ENCODE assay signal across 10 mouse cellular contexts in the genomic region with DNA sequence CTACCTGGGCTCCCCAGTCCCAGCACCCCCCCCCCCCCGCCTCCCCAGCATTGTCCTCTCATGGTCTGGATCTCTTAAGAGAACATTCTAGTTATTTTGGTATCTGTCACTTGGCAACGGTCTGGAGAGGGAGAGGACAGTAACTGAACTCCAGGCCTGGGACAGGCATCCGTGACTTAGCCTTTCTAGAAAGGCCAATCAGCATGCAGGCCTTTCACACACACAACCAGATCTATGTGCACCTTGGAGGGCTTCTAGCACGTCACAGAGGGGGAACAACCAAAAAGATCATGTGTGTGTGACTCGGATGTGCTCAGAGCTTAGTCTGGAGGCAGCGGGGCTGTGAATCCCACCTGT.
DNase-seq lines count a peak whose midpoint lies in the region; ATAC-seq lines count a peak whose summit lies in the region.
"Had no signal": no experiment of that assay in that cellular context is flagged by ENCODE, and none has a peak within 500 bp of the region (broad histone marks: within the 10 kb centered on the region; RNA-seq: fewer than 3 reads in every experiment).

No protein-coding gene starts in this region.

- H3K27me3 ChIP-seq in hindbrain, embryonic 10.5 days (ENCODE audit: insufficient read depth, poor library complexity, severe bottlenecking): no peaks in the 10 kb centered on the region
- no peaks in the 10 kb centered on the region for H3K27me3 ChIP-seq in hindbrain, embryonic 11.5 days (ENCODE audit: control insufficient read depth, insufficient read depth, low read length)
- no peaks in the 10 kb centered on the region for H3K27me3 ChIP-seq in stomach, embryonic 16.5 days (ENCODE audit: control insufficient read depth, insufficient read depth, low read length)
- H3K27me3 ChIP-seq: limb, embryonic 15.5 days had no signal

- no peak for ATAC-seq in hindbrain, embryonic 11.5 days (ENCODE audit: low FRiP score)
- ATAC-seq in stomach, embryonic 16.5 days (ENCODE audit: insufficient read depth, low FRiP score): no peak

- no peaks in the 10 kb centered on the region for H3K36me3 ChIP-seq in hindbrain, embryonic 10.5 days
- no peaks in the 10 kb centered on the region for H3K36me3 ChIP-seq in hindbrain, embryonic 11.5 days (ENCODE audit: control insufficient read depth, insufficient read depth, low read length)
- H3K36me3 ChIP-seq in stomach, embryonic 16.5 days (ENCODE audit: control insufficient read depth, insufficient read depth, low read length): no peaks in the 10 kb centered on the region
- H3K36me3 ChIP-seq: limb, embryonic 15.5 days had no signal

- WGBS in hindbrain, embryonic 10.5 days: 75% methylated on average over 6 of the region's 6 CpGs
- 79% methylated on average over 6 of the region's 6 CpGs for WGBS in hindbrain, embryonic 11.5 days
- 72% methylated on average over 6 of the region's 6 CpGs for WGBS in stomach, embryonic 16.5 days

- H3K4me3 ChIP-seq in hindbrain, embryonic 10.5 days: no peak overlapping the region
- H3K4me3 ChIP-seq in hindbrain, embryonic 11.5 days (ENCODE audit: low read depth, low read length): no peak overlapping the region
- no peak overlapping the region for H3K4me3 ChIP-seq in stomach, embryonic 16.5 days (replicated peaks; ENCODE audit: low read length)
- H3K4me3 ChIP-seq: limb, embryonic 15.5 days had no signal

- H3K9me3 ChIP-seq in hindbrain, embryonic 10.5 days: no peaks in the 10 kb centered on the region
- no peaks in the 10 kb centered on the region for H3K9me3 ChIP-seq in hindbrain, embryonic 11.5 days (ENCODE audit: control insufficient read depth, low read length)
- H3K9me3 ChIP-seq in stomach, embryonic 16.5 days (replicated peaks; ENCODE audit: control insufficient read depth, low read length): no peaks in the 10 kb centered on the region
- H3K9me3 ChIP-seq: limb, embryonic 15.5 days had no signal

- peaks cover 26% of the 10 kb centered on the region for H3K4me1 ChIP-seq in hindbrain, embryonic 10.5 days (replicated peaks)
- no peaks in the 10 kb centered on the region for H3K4me1 ChIP-seq in hindbrain, embryonic 11.5 days (replicated peaks; ENCODE audit: control insufficient read depth, insufficient read depth, low read length)
- H3K4me1 ChIP-seq in stomach, embryonic 16.5 days (ENCODE audit: control insufficient read depth, insufficient read depth, low read length): peaks cover 44% of the 10 kb centered on the region

- peak overlapping the region; percentile 50; the same call in 1 of the 2 replicates for H3K27ac ChIP-seq in hindbrain, embryonic 10.5 days
- no peak overlapping the region for H3K27ac ChIP-seq in hindbrain, embryonic 11.5 days (ENCODE audit: low read depth, low read length)
- H3K27ac ChIP-seq in stomach, embryonic 16.5 days (ENCODE audit: low read length): no peak overlapping the region

- no peak overlapping the region for H3K4me2 ChIP-seq in hindbrain, embryonic 11.5 days (replicated peaks; ENCODE audit: low read depth, low read length)
- no peak overlapping the region for H3K4me2 ChIP-seq in stomach, embryonic 16.5 days (ENCODE audit: low read depth, low read length)
- H3K4me2 ChIP-seq: limb, embryonic 15.5 days had no signal

- H3K9ac ChIP-seq in hindbrain, embryonic 11.5 days (ENCODE audit: low read depth, low read length): no peak overlapping the region
- H3K9ac ChIP-seq in stomach, embryonic 16.5 days (ENCODE audit: low read length): 0 out of 2 replicates have a peak overlapping the region, but pooled peaks have one; percentile 23
- H3K9ac ChIP-seq: limb, embryonic 15.5 days had no signal

- DNase-seq in gastrocnemius, adult 18-20 months (ENCODE audit: low spot score): peak; percentile 64
- no peak for DNase-seq in gastrocnemius, postnatal 4 days (ENCODE audit: low spot score in 2 of 2)
- no peak for DNase-seq in hindbrain, embryonic 10.5 days (ENCODE audit: low spot score)
- DNase-seq in hindbrain, embryonic 11.5 days (ENCODE audit: low spot score): no peak
- peak; percentile 4 for DNase-seq in right cerebral cortex, postnatal 25 days
- DNase-seq in right cerebral cortex, adult 2 months (ENCODE audit: low spot score in 2 of 2): no peak
- DNase-seq in spleen, adult 18-20 months: no peak
- DNase-seq: kidney, adult 11 months had no signal

Comparison
In these comparisons a context has a peak if more than half of its experiments do, and no peak if none do; other contexts are left out.
1. DNase-seq: peak in gastrocnemius, adult 18-20 months (single experiment) and right cerebral cortex, postnatal 25 days (single experiment); none in gastrocnemius, postnatal 4 days (0 of 2), hindbrain, embryonic 10.5 days (single experiment), hindbrain, embryonic 11.5 days (single experiment), right cerebral cortex, adult 2 months (0 of 2) and spleen, adult 18-20 months (0 of 2).